Mouse (Mus musculus): ENCODE data around the gene Sult6b2. TPM values are rescaled to one million over a fixed set of nuclear protein-coding genes. Genes with fewer than 3 reads are reported as not detected.

Sult6b2 gene
- polyA plus RNA-seq (2015; fragmentation: Nextera tagmentation; extraction: Ambion mirVana) = not detected in 2 replicates

- DNase-seq (ENCODE audit: low spot score) = no peak
- Histone ChIP-seq H3K36me3 (ENCODE audit: insufficient read depth, low read length) (no peaks in the 10 kb centered on the region), H3K27me3 (replicated peaks; ENCODE audit: insufficient read depth, low read length) (no peaks in the 10 kb centered on the region), H3K9ac (replicated peaks; ENCODE audit: low read depth) (no peak within 1 kb of the TSS), H3K4me3 (ENCODE audit: low read depth, low read length) (no peak within 1 kb of the TSS), H3K27ac (ENCODE audit: low read length) (no peak within 1 kb of the TSS), H3K9me3 (ENCODE audit: low read length) (no peaks in the 10 kb centered on the region), H3K4me1 (ENCODE audit: insufficient read depth, low read depth, low read length) (no peaks in the 10 kb centered on the region), H3K4me2 (replicated peaks; ENCODE audit: low read depth, low read length) (no peak within 1 kb of the TSS)
- no peak for ATAC-seq
- TF ChIP-seq EP300 (IDR thresholded peaks at IDR 0.05) = no peak
- TF ChIP-seq CTCF (IDR thresholded peaks at IDR 0.05) = no peak
Observed at GRCm38 (mm10) chr6:142804402-142804801, at the start of gene Sult6b2. Gene Sult6b2 (minus strand): TSS chr6:142804502.

- Histone ChIP-seq H3K9me3 (ENCODE audit: low read length) (no peaks in the 10 kb centered on the region), H3K4me1 (ENCODE audit: insufficient read depth, low read depth, low read length) (no peaks in the 10 kb centered on the region), H3K4me2 (replicated peaks; ENCODE audit: low read depth, low read length) (no peak overlapping the region), H3K9ac (replicated peaks; ENCODE audit: low read depth) (no peak overlapping the region), H3K4me3 (ENCODE audit: low read depth, low read length) (no peak overlapping the region), H3K36me3 (ENCODE audit: insufficient read depth, low read length) (no peaks in the 10 kb centered on the region), H3K27me3 (replicated peaks; ENCODE audit: insufficient read depth, low read length) (no peaks in the 10 kb centered on the region), H3K27ac (ENCODE audit: low read length) (no peak overlapping the region)
- DNase-seq (ENCODE audit: low spot score) (no peak), ATAC-seq (no peak)
- TF ChIP-seq EP300 (IDR thresholded peaks at IDR 0.05) (no peak), CTCF (IDR thresholded peaks at IDR 0.05) (no peak)
- WGBS = 77% methylated on average over 6 of the region's 6 CpGs
Observed at GRCm38 (mm10) chr6:142852419-142853377, 48.4 kb upstream of the Sult6b2 start.

- ATAC-seq (no peak), DNase-seq (ENCODE audit: low spot score) (no peak)
- Histone ChIP-seq H3K4me3 (ENCODE audit: low read depth, low read length) (no peak overlapping the region), H3K27me3 (replicated peaks; ENCODE audit: insufficient read depth, low read length) (no peaks in the 10 kb centered on the region), H3K9ac (replicated peaks; ENCODE audit: low read depth) (no peak overlapping the region), H3K27ac (ENCODE audit: low read length) (no peak overlapping the region), H3K4me2 (replicated peaks; ENCODE audit: low read depth, low read length) (no peak overlapping the region), H3K36me3 (ENCODE audit: insufficient read depth, low read length) (no peaks in the 10 kb centered on the region), H3K4me1 (ENCODE audit: insufficient read depth, low read depth, low read length) (no peaks in the 10 kb centered on the region), H3K9me3 (ENCODE audit: low read length) (no peaks in the 10 kb centered on the region)
- TF ChIP-seq EP300 (IDR thresholded peaks at IDR 0.05) = no peak
- TF ChIP-seq CTCF (IDR thresholded peaks at IDR 0.05) = no peak
- 78% methylated on average over 8 of the region's 8 CpGs for WGBS
Observed at GRCm38 (mm10) chr6:142850436-142850835, 46.1 kb upstream of the Sult6b2 start.

GRCm38 (mm10) chr6:142849326-142849725, 45.0 kb upstream of the Sult6b2 start:
- DNase-seq (ENCODE audit: low spot score) = no peak
- Histone ChIP-seq H3K27me3 (replicated peaks; ENCODE audit: insufficient read depth, low read length) (no peaks in the 10 kb centered on the region), H3K27ac (ENCODE audit: low read length) (no peak overlapping the region), H3K4me2 (replicated peaks; ENCODE audit: low read depth, low read length) (no peak overlapping the region), H3K4me1 (ENCODE audit: insufficient read depth, low read depth, low read length) (no peaks in the 10 kb centered on the region), H3K9ac (replicated peaks; ENCODE audit: low read depth) (no peak overlapping the region), H3K36me3 (ENCODE audit: insufficient read depth, low read length) (no peaks in the 10 kb centered on the region), H3K4me3 (ENCODE audit: low read depth, low read length) (no peak overlapping the region), H3K9me3 (ENCODE audit: low read length) (no peaks in the 10 kb centered on the region)
- no peak for ATAC-seq
- no peak for TF ChIP-seq EP300 (IDR thresholded peaks at IDR 0.05)
- no peak for TF ChIP-seq CTCF (IDR thresholded peaks at IDR 0.05)
- WGBS = 61% methylated on average over 5 of the region's 5 CpGs

- TF ChIP-seq EP300 (IDR thresholded peaks at IDR 0.05) (no peak), CTCF (IDR thresholded peaks at IDR 0.05) (no peak)
- H3K9me3 ChIP-seq (ENCODE audit: low read length) = no peaks in the 10 kb centered on the region
- H3K4me3 ChIP-seq (ENCODE audit: low read depth, low read length) = no peak overlapping the region
- no peak overlapping the region for H3K9ac ChIP-seq (replicated peaks; ENCODE audit: low read depth)
- H3K4me1 ChIP-seq (ENCODE audit: insufficient read depth, low read depth, low read length) = no peaks in the 10 kb centered on the region
- ATAC-seq (no peak), DNase-seq (ENCODE audit: low spot score) (no peak)
- no peak overlapping the region for H3K4me2 ChIP-seq (replicated peaks; ENCODE audit: low read depth, low read length)
- 69% methylated on average over 8 of the region's 8 CpGs for WGBS
- no peak overlapping the region for H3K27ac ChIP-seq (ENCODE audit: low read length)
- H3K27me3 ChIP-seq (replicated peaks; ENCODE audit: insufficient read depth, low read length) = no peaks in the 10 kb centered on the region
- no peaks in the 10 kb centered on the region for H3K36me3 ChIP-seq (ENCODE audit: insufficient read depth, low read length)
Observed at GRCm38 (mm10) chr6:142847914-142848674, 43.8 kb upstream of the Sult6b2 start.

GRCm38 (mm10) chr6:142846855-142847254, 42.6 kb upstream of the Sult6b2 start:
- no peak for TF ChIP-seq EP300 (IDR thresholded peaks at IDR 0.05)
- TF ChIP-seq CTCF (IDR thresholded peaks at IDR 0.05) = no peak
- H3K36me3 ChIP-seq (ENCODE audit: insufficient read depth, low read length) = no peaks in the 10 kb centered on the region
- H3K4me1 ChIP-seq (ENCODE audit: insufficient read depth, low read depth, low read length) = no peaks in the 10 kb centered on the region
- no peak overlapping the region for H3K27ac ChIP-seq (ENCODE audit: low read length)
- H3K4me3 ChIP-seq (ENCODE audit: low read depth, low read length) = no peak overlapping the region
- 81% methylated on average over 4 of the region's 4 CpGs for WGBS
- no peaks in the 10 kb centered on the region for H3K9me3 ChIP-seq (ENCODE audit: low read length)
- ATAC-seq = no peak
- H3K9ac ChIP-seq (replicated peaks; ENCODE audit: low read depth) = no peak overlapping the region
- no peaks in the 10 kb centered on the region for H3K27me3 ChIP-seq (replicated peaks; ENCODE audit: insufficient read depth, low read length)
- no peak for DNase-seq (ENCODE audit: low spot score)
- H3K4me2 ChIP-seq (replicated peaks; ENCODE audit: low read depth, low read length) = no peak overlapping the region

All from lung, postnatal 0 days (tissue).